Mouse (Mus musculus): ENCODE results near the gene Ppp2r5c. TPM values are rescaled to one million over a fixed set of nuclear protein-coding genes. Genes with fewer than 3 reads are reported as not detected.

Gene Ppp2r5c
- total and polyA plus RNA-seq, 3 experiments = 72.0 to 100.0 (median 93.9) TPM

DNA sequence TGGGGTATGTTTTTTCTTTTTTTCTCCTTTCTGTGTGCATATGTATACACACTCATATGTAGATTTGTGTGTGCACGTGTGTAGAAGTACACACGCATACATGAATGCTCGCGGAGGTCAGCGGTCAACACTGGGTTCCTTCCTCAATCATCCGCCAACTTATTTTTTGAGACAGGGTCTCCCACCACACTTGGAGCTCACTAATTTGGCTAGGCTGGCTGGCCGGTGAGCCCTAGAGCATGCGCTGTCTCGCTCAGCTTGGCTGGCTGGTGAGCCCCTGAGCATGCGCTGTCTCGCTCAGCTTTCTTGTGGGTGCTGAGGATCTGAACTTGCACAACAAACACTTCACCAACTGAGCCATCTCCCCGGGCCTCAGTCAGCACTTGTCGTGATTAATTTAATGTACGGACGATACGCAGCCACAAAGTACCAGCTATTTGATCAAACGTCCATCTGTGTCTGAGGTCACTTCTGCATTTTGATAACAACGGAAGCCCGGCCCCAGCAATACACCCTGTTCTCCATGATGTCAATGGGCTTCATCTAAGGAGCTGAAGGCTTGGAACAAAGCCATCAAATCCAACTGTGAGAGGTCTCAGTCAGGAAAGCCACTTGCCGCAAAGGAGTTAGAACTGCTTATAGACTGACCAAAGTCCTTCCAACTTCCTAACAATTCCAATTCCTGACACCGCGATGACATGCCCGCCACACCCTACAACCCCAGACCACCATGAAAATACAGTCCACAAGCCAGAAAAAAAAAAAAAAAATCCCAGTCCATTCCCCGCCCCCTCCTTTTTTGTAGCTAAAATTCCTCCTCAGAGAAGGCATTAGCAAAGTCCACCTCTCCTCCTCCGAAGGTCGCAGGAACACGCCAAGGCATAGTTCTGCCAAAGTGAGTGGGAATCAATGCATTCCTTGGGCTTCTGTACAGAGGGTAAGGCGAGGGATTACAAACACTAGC, 29.6 kb upstream of the Ppp2r5c start (continued):
- TF ChIP-seq RAD21 (IDR thresholded peaks at IDR 0.05; ENCODE audit: low read depth, low read length) (no peak), POLR2AphosphoS2 (IDR thresholded peaks at IDR 0.05; ENCODE audit: low read length) (peak; percentile 40; the same call in 1 of the 2 replicates), MYB (IDR thresholded peaks at IDR 0.05; ENCODE audit: low read depth, low read length) (peak; percentile 25; the same call in 1 of the 2 replicates), KAT2A (conservative IDR thresholded peaks at IDR 0.05; ENCODE audit: low read depth, low read length) (no peak), NELFE (IDR thresholded peaks at IDR 0.05; ENCODE audit: low read depth, low read length) (peak; percentile 77), GATA1 (IDR thresholded peaks at IDR 0.05; ENCODE audit: low read depth, low read length) (peak; percentile 50; the same call in 1 of the 2 replicates), ELF1 (IDR thresholded peaks at IDR 0.05; ENCODE audit: low read depth, low read length) (0 out of 2 replicates have a peak, but pooled peaks have one; percentile 23), HCFC1 (IDR thresholded peaks at IDR 0.05; ENCODE audit: low read depth, low read length) (no peak; the same call in none of the 2 replicates), SMC3 (IDR thresholded peaks at IDR 0.05; ENCODE audit: low read depth, low read length) (no peak), ZKSCAN1 (IDR thresholded peaks at IDR 0.05; ENCODE audit: low read depth, low read length) (no peak), TBP (IDR thresholded peaks at IDR 0.05; ENCODE audit: low read depth, low read length) (peak; percentile 36; the same call in 1 of the 2 replicates), EP300 (IDR thresholded peaks at IDR 0.05; ENCODE audit: low read depth in 1 of 2, low read length in 2 of 2) (peak; percentile 52 to 70; a peak in 2 of 4 replicates), BHLHE40 (IDR thresholded peaks at IDR 0.05; ENCODE audit: borderline replicate concordance, low read depth, low read length) (0 out of 2 replicates have a peak, but pooled peaks have one; percentile 42), POLR2AphosphoS5 (IDR thresholded peaks at IDR 0.05; ENCODE audit: borderline replicate concordance, low read depth, low read length) (no peak), POLR2A (IDR thresholded peaks at IDR 0.05; ENCODE audit: control insufficient read depth in 1 of 2, insufficient read depth in 1 of 2, low read depth in 1 of 2, low read length in 2 of 2, poor library complexity in 1 of 2) (peak; percentile 24 to 65; a peak in 3 of 4 replicates)

DNA sequence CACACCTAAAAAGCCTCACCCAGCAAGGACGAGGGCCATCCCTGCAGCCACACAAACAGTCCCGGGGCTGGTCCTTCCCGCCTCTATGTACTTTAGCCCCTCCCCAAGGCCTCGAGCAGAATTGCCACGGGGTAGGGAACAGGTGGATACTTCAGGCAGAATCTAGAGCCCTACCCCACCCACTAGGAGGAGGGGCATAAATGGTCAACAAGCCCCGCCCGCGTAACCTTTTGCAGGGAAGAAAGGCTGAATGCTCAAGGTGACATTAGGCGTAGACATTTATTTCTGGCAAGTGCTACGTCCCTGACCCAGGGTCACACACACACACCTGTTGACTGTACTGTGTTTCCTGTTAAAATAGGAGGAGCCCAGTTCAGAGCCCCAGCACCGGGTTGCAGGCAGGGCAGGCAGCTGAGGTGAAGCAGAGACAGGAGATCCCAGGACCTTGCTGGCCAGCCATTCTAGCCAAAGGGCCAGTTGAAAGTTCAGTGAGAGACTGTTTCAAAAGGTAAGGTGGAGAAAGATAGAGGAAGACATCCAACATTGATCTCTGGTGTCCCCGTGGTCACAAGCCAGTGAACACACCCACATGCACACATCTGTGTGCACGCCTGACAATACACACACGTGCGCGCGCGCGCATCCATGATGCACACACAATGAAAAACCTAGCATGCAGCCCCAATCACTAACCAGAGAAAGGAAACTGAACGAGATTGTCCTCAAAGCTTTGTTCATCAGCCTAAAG, 28.8 kb upstream of the Ppp2r5c start:
- peak overlapping the region; percentile 62 to 83 for H3K4me3 ChIP-seq (ENCODE audit: control insufficient read depth in 1 of 2, insufficient read depth in 1 of 2, low read depth in 2 of 2, low read length in 2 of 2)
- peak overlapping the region; percentile 38 for H3K9ac ChIP-seq (ENCODE audit: control insufficient read depth, low read depth, low read length, poor library complexity, severe bottlenecking)
- peaks cover 0 to 4% of the 10 kb centered on the region in 2 experiments; a peak in 1 of 4 replicates for H3K36me3 ChIP-seq (ENCODE audit: control insufficient read depth in 1 of 2, insufficient read depth in 2 of 2, low read length in 2 of 2)
- H3K9me3 ChIP-seq (replicated peaks; ENCODE audit: insufficient read depth, low read length) = no peaks in the 10 kb centered on the region
- DNase-seq (ENCODE audit: low read depth, low spot score) = peak; percentile 89
- H3K79me2 ChIP-seq (ENCODE audit: control insufficient read depth, insufficient read depth, low read length, poor library complexity) = no peaks in the 10 kb centered on the region; the same call in 1 of the 2 replicates
- peaks cover 2 to 8% of the 10 kb centered on the region in 2 experiments; a peak in 3 of 4 replicates for H3K4me1 ChIP-seq (ENCODE audit: control insufficient read depth in 1 of 2, insufficient read depth in 2 of 2, low read length in 2 of 2)
- peak overlapping the region; percentile 79 for H3K27ac ChIP-seq (ENCODE audit: control insufficient read depth, low read depth, low read length)
- no peaks in the 10 kb centered on the region for H3K27me3 ChIP-seq (ENCODE audit: control insufficient read depth in 1 of 2, insufficient read depth in 2 of 2, low read length in 2 of 2)
- TF ChIP-seq MYC (IDR thresholded peaks at IDR 0.05; ENCODE audit: low read depth, low read length) (no peak), MXI1 (IDR thresholded peaks at IDR 0.05; ENCODE audit: low read depth, low read length) (peak; percentile 84), POLR2A (IDR thresholded peaks at IDR 0.05; ENCODE audit: control insufficient read depth in 1 of 2, insufficient read depth in 1 of 2, low read depth in 1 of 2, low read length in 2 of 2, poor library complexity in 1 of 2) (no peak), NRF1 (IDR thresholded peaks at IDR 0.05; ENCODE audit: insufficient read depth, low read depth, low read length, poor library complexity, severe bottlenecking) (peak; percentile 45; the same call in 1 of the 2 replicates), TBP (IDR thresholded peaks at IDR 0.05; ENCODE audit: low read depth, low read length) (no peak), CHD2 (IDR thresholded peaks at IDR 0.05; ENCODE audit: low read length) (no peak), ETS1 (IDR thresholded peaks at IDR 0.05; ENCODE audit: low read depth, low read length) (no peak), NELFE (IDR thresholded peaks at IDR 0.05; ENCODE audit: low read depth, low read length) (no peak), SIN3A (IDR thresholded peaks at IDR 0.05; ENCODE audit: low read length) (peak; percentile 4; the same call in 1 of the 2 replicates), ZNF384 (IDR thresholded peaks at IDR 0.05; ENCODE audit: low read depth, low read length) (no peak), MYB (IDR thresholded peaks at IDR 0.05; ENCODE audit: low read depth, low read length) (no peak), CTCF (IDR thresholded peaks at IDR 0.05 in 2 of 3, conservative IDR thresholded peaks at IDR 0.05 in 1 of 3; ENCODE audit: control insufficient read depth in 1 of 3, insufficient read depth in 1 of 3, low read depth in 2 of 3, low read length in 3 of 3, poor library complexity in 1 of 3, severe bottlenecking in 1 of 3) (peak in 1 of 3 experiments; percentile 16; a peak in 1 of 6 replicates), MAX (IDR thresholded peaks at IDR 0.05; ENCODE audit: low read length) (peak; percentile 20), BHLHE40 (IDR thresholded peaks at IDR 0.05; ENCODE audit: borderline replicate concordance, low read depth, low read length) (no peak), E2F4 (IDR thresholded peaks at IDR 0.05; ENCODE audit: borderline replicate concordance, low read depth, low read length) (no peak), ZMIZ1 (IDR thresholded peaks at IDR 0.05; ENCODE audit: low read depth, low read length) (no peak), USF1 (IDR thresholded peaks at IDR 0.05; ENCODE audit: low read depth, low read length) (no peak), JUND (IDR thresholded peaks at IDR 0.05; ENCODE audit: low read depth, low read length) (no peak), UBTF (IDR thresholded peaks at IDR 0.05; ENCODE audit: borderline replicate concordance, insufficient read depth, low read depth, low read length) (no peak), TAL1 (IDR thresholded peaks at IDR 0.05; ENCODE audit: low read length) (no peak), POLR2AphosphoS2 (IDR thresholded peaks at IDR 0.05; ENCODE audit: low read length) (no peak)

Measured in MEL (cell line).